Mouse (Mus musculus) 3T3-L1 (cell line): ENCODE measurements at regions not wholly inside any gene's neighbourhood (a gene's known extent, or its start where the extent isn't known, plus 50 kb on each side); places are given as distances from the start of the nearest gene placed in this dataset.

ENCODE experiments used
- DNase-seq: peaks from one replicate; pipeline ENCODE4 v3.0.0-alpha.2; 2015; ENCODE audit warnings: low read depth, low spot score

GRCm38 (mm10) chr5:15773839-15774238 is 59.8 kb upstream of the Speer4c start:
- DNase-seq = no peak

DNA sequence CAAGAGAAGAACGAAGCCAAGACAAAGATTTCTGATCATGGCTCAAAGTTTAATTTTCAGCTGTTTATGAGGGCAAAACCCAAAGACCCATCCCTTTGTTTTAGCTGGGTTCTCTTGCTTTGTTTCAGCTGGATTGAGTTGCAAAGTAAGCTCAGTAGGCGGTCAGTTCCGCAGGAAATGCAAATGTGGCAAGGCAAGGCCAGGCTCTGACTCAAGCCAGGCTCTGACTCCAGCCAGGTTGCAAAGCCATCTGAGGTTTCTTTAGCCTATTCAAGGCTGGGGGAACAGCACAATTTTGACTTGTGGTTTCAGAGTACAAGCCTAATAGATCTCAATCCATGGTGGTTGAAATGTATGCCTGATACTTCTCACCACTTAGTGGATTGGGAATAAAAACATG is 60.5 kb upstream of the Speer4c start:
- no peak for DNase-seq

GRCm38 (mm10) chr5:15776106-15776505 is 62.0 kb upstream of the Speer4c start:
- no peak for DNase-seq

DNA sequence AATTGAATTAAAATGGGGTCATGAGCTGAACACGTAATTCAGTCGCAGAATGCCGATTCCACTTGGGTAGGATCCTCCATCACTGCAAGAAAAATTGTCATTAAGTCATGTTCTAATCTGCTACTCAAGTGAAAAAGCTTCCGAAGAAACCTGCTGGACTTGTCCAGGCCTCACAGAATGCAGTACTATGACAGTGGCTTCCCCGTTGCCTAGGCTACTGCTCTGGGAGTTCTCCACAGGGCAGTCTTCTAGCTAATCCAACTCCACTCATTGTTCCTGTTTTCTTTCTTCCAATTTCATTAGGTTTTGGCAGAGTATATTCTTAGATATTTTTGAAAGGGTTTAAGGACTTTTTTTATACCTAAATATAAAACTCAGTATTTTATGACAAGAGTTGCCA is 89.5 kb upstream of the Speer4c start:
- DNase-seq = no peak

DNA sequence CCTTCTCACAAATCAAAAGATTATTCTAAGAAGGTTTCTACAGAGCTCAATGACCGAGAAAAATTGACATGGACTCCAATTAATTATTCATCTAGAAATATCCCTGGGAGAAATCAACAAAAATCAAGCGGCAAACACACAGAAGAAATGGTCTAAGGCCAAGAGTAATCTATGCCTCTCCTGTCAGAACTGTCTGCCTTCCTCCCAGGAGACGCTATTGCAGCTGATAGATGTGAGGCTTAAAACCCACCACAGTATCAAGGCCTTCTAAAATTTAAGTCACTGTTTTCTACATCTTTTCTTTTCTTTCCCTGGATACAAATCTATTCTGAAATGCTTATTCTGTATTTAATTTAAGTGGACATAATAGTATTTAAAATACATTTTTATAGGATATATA is 102.8 kb upstream of the Speer4c start:
- no peak for DNase-seq

- DNase-seq = no peak
These were observed 103.3 kb upstream of the Speer4c start for GRCm38 (mm10) chr5:15817366-15817765.

GRCm38 (mm10) chr5:15822989-15823388 is 108.9 kb upstream of the Speer4c start:
- DNase-seq = no peak

GRCm38 (mm10) chr5:15831527-15831926 is 103.0 kb upstream of the Cacna2d1 start:
- DNase-seq = no peak

- DNase-seq = no peak
These were observed 102.2 kb upstream of the Cacna2d1 start for GRCm38 (mm10) chr5:15832338-15832737.

- DNase-seq = peak; percentile 94
These were observed 96.2 kb upstream of the Cacna2d1 start for GRCm38 (mm10) chr5:15838108-15838972.

DNA sequence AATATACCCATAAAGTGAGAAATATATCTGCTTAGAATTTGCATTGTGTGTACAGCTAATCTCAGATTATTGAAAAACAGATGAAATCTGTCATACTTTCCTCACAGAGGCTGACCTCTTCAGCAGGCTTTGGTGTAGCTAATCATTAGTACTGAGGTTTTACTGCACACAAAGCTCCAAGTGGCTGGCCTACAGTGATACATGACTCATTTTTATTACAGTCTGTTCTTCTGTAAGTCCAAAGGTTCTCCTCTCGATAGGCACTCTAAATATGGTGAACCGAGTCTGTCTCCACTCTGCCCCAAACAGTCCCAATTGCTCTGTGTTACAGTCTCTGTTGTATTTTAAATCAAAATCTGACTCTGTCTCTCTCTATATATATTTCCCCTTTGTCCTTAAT is 87.7 kb upstream of the Cacna2d1 start:
- DNase-seq = no peak

DNA sequence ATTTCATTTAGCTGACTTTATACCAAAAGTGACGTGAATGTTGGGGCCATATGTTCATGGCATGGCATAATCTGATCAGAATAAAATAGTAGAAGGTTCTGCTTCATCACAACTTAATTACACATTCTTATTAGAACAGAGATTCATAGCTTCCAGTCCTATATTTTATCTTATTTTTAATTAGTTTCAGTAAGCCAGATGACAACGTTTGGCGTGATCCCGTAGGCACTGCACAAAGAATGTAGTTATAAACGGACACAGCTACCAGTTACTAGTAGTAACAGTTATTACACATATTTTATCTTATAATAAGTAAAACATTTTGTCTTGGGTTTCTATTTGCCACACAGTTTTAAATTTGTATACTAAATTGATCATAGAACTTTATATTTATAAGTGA is 85.0 kb upstream of the Cacna2d1 start:
- no peak for DNase-seq

DNA sequence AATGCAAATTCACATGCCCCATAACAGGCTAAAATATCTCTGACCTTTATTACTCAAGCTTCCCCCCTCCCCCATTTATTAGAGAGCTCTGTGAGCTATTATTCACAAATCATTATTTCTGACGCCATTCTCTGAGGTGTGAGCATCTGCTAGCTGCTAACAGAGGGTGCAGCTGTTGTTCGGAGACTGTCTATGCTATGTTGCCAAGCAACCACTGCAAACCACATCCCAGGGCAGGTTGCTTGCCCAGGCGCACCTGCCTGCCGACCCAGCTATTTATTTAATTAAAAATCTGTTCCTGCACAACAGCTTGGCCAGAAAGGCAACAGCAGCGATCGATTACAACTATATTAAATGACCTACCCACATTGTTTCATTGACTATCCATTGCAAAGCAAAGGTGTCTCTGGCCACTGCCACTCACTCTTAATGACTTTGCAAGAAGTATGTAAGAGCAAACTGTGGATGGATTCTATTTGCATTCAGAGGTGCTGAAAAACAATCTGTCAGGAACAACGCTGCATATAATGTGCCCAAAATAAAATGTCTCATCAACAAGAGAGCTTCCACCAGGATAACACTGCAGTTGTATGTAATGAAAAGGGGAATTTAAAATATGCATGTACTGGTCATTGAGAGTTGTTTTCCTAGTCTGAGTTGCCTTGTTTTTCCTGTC is 84.2 kb upstream of the Cacna2d1 start:
- no peak for DNase-seq

GRCm38 (mm10) chr5:15854752-15855151 is 79.7 kb upstream of the Cacna2d1 start:
- no peak for DNase-seq

DNA sequence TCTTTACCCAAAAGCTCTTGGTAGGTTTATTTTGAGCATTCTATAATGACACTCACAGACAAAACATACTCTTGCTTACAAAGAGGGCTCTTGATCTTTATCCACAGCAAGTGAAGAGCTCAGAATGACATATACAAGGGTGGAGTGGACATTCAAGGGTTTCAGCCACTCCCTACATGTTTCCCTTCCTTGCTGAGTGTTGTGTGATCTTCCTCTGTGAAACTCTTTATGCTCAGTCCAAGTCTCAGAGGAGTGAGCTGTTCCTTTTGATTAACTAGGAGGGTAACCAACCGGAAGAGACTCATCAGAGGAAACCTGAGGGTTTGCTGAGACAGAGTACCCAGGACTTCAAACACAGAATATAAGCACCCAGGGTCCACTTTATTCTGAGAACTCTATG is 77.5 kb upstream of the Cacna2d1 start:
- no peak for DNase-seq

- no peak for DNase-seq
These were observed 60.4 kb upstream of the Cacna2d1 start for GRCm38 (mm10) chr5:15874065-15874464.

GRCm38 (mm10) chr5:15883004-15883403 is 51.5 kb upstream of the Cacna2d1 start:
- no peak for DNase-seq
